Mouse (Mus musculus) heart, embryonic 10.5 days (tissue): Measurements from ENCODE around the gene Nub1. TPM values are rescaled to one million over a fixed set of nuclear protein-coding genes. Genes with fewer than 3 reads are reported as not detected.

ENCODE experiments used
- DNase-seq: peaks from one replicate; pipeline ENCODE4 v3.0.0-alpha.2; 2017; ENCODE audit warnings: low spot score
- H3K27ac ChIP-seq: fragments of 300-500 bp; sonication (generic); 2 replicates; pipeline ENCODE4 v1.5.1; 2016; ENCODE audit warnings: mild to moderate bottlenecking
- H3K27me3 ChIP-seq: fragments of 300-500 bp; sonication (generic); 2 replicates; pipeline ENCODE4 v1.6.1; 2016; ENCODE audit warnings: mild to moderate bottlenecking; ENCODE audit not compliant: poor library complexity, insufficient read depth, severe bottlenecking
- H3K36me3 ChIP-seq: fragments of 300-500 bp; sonication (generic); 2 replicates; pipeline ENCODE4 v1.6.1; 2016; ENCODE audit warnings: mild to moderate bottlenecking, moderate library complexity
- H3K4me1 ChIP-seq: fragments of 300-500 bp; sonication (generic); 2 replicates; pipeline ENCODE4 v1.6.1; 2016; ENCODE audit warnings: mild to moderate bottlenecking
- H3K4me3 ChIP-seq: fragments of 300-500 bp; sonication (generic); 2 replicates; pipeline ENCODE4 v1.5.1; 2016; ENCODE audit warnings: mild to moderate bottlenecking, moderate library complexity
- H3K9me3 ChIP-seq: fragments of 300-500 bp; sonication (generic); 2 replicates; pipeline ENCODE4 v1.6.1; 2016; ENCODE audit warnings: mild to moderate bottlenecking, moderate library complexity
- WGBS: fragments of 180-500 bp; shearing (Covaris S2); methylation state at CpG from one replicate; pipeline ENCODE4 v1.1.7; 2016; 5-methylcytosine and 5-hydroxymethylcytosine counted together
- polyA plus RNA-seq: library from polyadenylated mRNA; unstranded; fragments of >200 nt; fragmentation: Nextera tagmentation; extraction: Ambion mirVana; gene quantifications from 2 replicates; pipeline ENCODE4 v1.2.1, GENCODE M21; 2016

Gene Nub1
- polyA plus RNA-seq = 27.1 and 27.4 TPM in 2 replicates

DNA sequence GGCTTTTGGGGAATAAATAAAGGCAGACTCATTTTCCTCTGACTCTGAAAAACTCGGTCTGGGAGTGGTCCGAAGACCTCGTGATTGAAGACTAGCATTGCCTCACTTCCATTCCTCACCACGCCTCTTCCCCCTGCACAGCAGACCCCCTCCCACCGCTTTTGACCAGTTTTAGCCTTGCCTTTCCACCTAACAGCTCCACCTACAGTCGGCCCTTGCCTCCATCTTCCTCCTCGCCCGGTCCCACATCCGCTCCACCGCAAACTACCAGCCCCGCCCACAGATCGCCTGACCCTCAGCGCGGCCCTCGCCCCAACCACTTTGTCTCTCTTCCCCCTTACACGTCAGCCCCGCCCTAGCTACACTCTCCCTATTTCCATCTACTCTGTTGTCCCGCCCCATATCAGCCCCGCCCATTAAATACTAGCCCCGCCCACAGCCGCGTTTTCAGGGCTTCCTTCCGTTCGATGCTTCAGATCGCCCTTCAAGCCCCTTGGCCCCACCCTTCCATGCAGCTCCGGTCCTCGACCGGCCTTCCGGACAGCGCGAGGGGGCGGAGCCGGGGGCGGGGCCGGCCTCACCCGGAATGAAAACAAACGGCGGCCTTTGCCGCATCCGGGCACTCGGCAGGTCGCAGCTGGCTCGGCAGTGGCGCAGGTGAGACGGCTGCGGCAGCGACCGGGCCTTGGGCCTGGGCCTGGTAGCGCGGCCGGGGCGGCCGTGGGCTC, at the start of gene Nub1:
Gene Nub1 (plus strand): TSS at position 167 of the 728 bp plus-strand sequence.
- Histone ChIP-seq H3K9me3 (no peaks in the 10 kb centered on the region), H3K27ac (peak within 1 kb of the TSS; percentile 93), H3K4me3 (peak within 1 kb of the TSS; percentile 85), H3K36me3 (peaks cover 12% of the 10 kb centered on the region), H3K4me1 (peaks cover 11% of the 10 kb centered on the region; the same call in 1 of the 2 replicates), H3K27me3 (no peaks in the 10 kb centered on the region)
- WGBS = under 1% methylated on average over 53 of the region's 53 CpGs
- DNase-seq = peak; percentile 100

DNA sequence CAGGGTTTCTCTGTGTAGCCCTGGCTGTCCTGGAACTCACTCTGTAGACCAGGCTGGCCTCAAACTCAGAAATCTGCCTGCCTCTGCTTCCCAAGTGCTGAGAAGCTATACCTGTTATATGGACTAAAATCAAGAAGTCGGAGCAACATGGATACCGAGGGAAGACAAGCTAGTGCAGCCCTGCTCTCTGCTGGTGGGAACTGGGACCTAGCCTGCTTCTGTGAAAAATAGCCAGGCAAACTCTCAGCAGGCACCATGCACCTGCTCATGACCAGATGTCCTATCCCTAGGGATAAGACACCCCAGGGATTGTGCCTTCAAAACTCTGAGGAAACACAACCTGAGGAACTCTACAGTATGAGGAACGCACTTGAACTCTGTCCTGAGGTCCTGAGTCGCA, 48.3 kb upstream of the Nub1 start:
- H3K4me1 ChIP-seq = peaks cover 6% of the 10 kb centered on the region
- no peak overlapping the region for H3K4me3 ChIP-seq
- 78% methylated on average over 4 of the region's 4 CpGs for WGBS

DNA sequence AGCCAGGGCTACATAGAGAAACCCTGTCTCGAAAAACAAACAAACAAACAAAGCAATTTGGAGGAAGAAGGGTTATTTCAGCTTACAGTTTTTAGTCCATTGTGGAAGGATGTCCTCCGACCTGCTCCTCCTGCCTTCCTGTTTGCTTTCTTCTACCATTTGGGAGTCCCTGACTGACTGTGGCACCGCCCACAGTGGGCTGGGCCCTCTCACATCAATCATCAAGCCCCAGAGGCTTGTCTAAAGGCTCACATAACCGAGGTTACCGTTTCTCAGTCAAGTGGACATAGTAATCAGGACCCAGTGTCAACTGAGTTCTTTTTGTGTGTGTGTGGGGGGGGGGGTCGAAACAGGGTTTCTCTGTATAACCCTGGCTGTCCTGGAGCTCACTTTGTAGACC, 47.2 kb upstream of the Nub1 start:
- DNase-seq = no peak
- Histone ChIP-seq H3K27ac (no peak overlapping the region), H3K4me1 (peaks cover 6% of the 10 kb centered on the region), H3K27me3 (no peaks in the 10 kb centered on the region), H3K36me3 (no peaks in the 10 kb centered on the region), H3K9me3 (no peaks in the 10 kb centered on the region), H3K4me3 (no peak overlapping the region)
- WGBS = 57% methylated on average over 6 of the region's 6 CpGs

More for the DNA sequence above, 48.3 kb upstream of the Nub1 start:
- no peaks in the 10 kb centered on the region for H3K36me3 ChIP-seq
- DNase-seq = no peak
- no peaks in the 10 kb centered on the region for H3K9me3 ChIP-seq
- H3K27ac ChIP-seq = no peak overlapping the region
- no peaks in the 10 kb centered on the region for H3K27me3 ChIP-seq

DNA sequence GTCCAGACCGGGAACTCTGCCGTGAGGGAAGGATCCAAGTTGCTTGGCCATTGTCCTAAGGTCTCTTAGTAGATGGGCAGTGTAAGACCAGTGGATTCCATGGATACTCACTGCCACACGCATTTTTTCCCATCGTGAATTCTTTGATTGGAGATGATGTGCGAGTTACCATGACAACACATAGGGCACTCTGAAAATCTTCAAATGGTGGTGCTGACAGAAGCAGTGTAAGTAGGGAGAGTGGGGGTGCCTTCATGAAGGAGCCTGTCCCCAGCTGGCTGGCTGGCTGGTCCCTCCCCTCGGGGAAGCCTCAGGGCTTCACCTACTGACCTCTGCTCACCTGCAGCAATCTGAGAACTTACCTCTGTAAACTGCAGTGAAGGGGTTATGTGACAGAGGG, 46.3 kb upstream of the Nub1 start:
- 72% methylated on average over 6 of the region's 6 CpGs for WGBS
- Histone ChIP-seq H3K4me3 (no peak overlapping the region), H3K27ac (no peak overlapping the region), H3K4me1 (peaks cover 6% of the 10 kb centered on the region), H3K27me3 (no peaks in the 10 kb centered on the region), H3K36me3 (no peaks in the 10 kb centered on the region), H3K9me3 (no peaks in the 10 kb centered on the region)
- no peak for DNase-seq

DNA sequence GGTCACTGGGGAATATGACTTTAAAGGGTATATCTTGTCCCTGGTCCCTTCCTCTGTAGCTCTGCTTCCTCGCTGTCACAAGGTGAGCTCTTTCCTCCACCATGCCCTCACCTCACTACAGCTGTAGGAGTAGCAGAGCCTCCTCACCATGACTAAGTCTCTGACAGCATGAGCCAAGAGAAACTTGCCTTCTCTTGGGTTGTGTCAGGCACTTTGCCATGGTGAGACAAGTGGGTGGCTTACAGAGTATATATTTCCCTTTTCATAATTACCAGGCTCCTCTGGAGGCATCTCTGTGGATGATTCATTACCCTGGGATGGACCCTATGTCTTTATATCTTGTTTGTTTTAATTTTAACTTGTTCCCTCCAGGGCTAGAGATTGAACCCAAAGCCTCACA, 39.9 kb upstream of the Nub1 start:
- Histone ChIP-seq H3K4me3 (no peak overlapping the region), H3K36me3 (no peaks in the 10 kb centered on the region), H3K4me1 (no peaks in the 10 kb centered on the region), H3K27me3 (no peaks in the 10 kb centered on the region), H3K27ac (no peak overlapping the region), H3K9me3 (no peaks in the 10 kb centered on the region)
- no peak for DNase-seq
- 68% methylated on average over 1 of the region's 1 CpGs for WGBS

DNA sequence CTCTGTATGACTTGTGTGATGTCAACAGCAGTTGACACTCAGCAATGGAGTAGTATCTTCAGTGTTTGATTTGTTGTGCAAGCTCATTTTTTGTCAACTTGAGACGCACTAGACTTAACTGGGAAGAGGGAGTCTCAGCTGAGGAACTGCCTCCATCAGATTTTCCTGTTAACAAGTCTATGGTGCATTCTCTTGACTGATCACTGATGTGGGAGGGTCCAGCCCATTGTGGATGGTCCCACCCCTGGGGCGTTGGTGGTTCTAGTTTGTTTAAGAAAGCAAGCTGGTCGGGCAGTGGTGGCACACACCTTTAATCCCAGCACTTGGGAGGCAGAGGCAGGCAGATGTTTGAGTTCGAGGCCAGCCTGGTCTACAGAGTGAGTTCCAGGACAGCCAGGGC, 36.1 kb upstream of the Nub1 start:
- Histone ChIP-seq H3K4me3 (no peak overlapping the region), H3K9me3 (no peaks in the 10 kb centered on the region), H3K36me3 (no peaks in the 10 kb centered on the region), H3K27ac (no peak overlapping the region), H3K4me1 (no peaks in the 10 kb centered on the region), H3K27me3 (peaks cover 8% of the 10 kb centered on the region)
- no peak for DNase-seq
- WGBS = 67% methylated on average over 4 of the region's 4 CpGs

DNA sequence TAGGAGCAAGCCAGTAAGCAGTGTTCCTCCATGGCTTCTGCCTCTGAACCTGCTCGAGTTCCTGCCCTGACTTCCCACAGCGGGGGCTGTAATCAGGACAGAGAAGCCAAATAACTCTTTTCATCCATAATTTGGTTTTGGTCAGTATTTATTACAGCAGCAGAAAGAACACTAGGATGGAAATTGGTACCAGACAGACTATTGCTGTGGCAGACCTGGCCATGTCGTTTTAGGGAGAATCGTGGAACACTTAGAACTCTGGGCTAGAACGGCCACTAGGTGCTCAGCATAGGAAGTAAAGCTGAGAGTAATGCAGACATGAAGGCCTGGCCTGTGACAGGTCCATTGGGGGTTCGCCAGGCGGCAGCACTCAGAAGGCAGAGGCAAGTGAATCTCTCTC, 35.6 kb upstream of the Nub1 start:
- Histone ChIP-seq H3K27ac (no peak overlapping the region), H3K27me3 (peaks cover 8% of the 10 kb centered on the region), H3K9me3 (no peaks in the 10 kb centered on the region), H3K36me3 (no peaks in the 10 kb centered on the region), H3K4me1 (peaks cover under 1% of the 10 kb centered on the region; the same call in 1 of the 2 replicates), H3K4me3 (no peak overlapping the region)
- no peak for DNase-seq
- WGBS = 72% methylated on average over 7 of the region's 7 CpGs

DNA sequence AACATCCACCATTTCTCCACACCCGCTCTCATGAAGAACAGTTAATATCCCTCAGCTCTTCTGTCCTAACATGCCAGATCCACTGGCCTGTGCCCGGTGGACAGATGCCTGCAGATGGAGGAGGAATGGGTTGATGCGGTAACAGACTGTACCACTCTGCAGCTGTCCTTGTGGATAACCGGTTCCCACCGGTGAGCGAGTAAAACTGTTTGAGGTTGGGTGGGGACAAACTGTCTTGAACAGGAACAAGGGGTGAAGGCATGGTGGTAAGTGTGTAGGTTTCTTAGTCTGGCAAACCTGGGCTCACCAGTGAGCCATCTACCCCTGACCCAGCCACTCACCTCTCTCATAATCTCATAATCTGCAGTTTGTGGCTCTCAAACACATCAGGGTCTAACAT, 34.0 kb upstream of the Nub1 start:
- Histone ChIP-seq H3K4me3 (no peak overlapping the region), H3K27me3 (peaks cover 8% of the 10 kb centered on the region), H3K36me3 (no peaks in the 10 kb centered on the region), H3K27ac (no peak overlapping the region), H3K4me1 (peaks cover 16% of the 10 kb centered on the region), H3K9me3 (no peaks in the 10 kb centered on the region)
- 81% methylated on average over 6 of the region's 6 CpGs for WGBS
- no peak for DNase-seq

DNA sequence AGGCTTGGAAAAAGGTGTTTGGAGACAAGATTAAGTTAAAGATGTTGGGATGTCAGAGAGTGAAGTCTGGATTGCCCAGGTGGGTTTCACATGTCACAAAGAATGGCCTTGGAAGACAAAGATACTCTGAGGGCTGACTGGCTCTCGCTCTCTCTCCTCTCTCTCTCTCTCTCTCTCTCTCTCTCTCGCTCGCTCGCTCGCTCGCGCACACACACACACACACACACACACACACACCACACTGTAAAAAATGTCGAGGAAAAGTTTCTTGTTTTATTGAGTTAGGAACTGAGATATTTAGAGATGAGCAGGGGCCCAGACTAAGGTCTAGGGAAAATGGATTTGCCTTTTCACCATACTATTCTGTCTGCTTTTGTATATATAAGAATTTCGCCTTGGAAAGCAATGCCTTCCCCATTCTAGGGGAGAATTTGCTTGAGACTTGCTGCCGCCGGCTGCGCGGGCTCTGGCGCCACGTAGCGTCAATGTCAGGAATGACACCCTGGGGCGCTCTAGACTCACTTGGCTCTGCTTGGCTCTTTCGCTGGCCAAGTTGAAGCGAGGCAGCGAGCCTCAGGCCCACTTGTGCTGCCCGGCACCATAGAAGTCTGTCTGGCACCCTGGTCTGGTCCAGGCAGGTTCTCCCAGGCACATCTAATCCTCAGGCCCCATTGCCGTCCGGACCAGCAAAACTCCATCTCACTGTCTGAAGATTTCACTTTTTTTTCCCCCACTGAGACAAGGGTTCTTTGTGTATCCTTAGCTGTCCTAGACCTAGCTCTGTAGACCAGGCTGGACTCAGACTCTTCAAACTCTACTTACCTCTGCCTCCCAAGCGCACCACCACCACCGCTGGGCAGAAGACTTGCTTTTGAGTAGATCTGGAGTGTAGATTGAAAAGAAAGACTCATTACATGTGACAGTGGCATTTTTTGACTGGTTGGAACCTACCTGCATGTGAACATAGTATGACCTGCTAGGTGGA, 33.3 kb upstream of the Nub1 start:
- peak; percentile 80 for DNase-seq
- WGBS = 32% methylated on average over 25 of the region's 25 CpGs
- Histone ChIP-seq H3K9me3 (no peaks in the 10 kb centered on the region), H3K4me1 (peaks cover 17% of the 10 kb centered on the region), H3K27ac (no peak overlapping the region), H3K4me3 (no peak overlapping the region), H3K36me3 (no peaks in the 10 kb centered on the region), H3K27me3 (peaks cover 8% of the 10 kb centered on the region)

DNA sequence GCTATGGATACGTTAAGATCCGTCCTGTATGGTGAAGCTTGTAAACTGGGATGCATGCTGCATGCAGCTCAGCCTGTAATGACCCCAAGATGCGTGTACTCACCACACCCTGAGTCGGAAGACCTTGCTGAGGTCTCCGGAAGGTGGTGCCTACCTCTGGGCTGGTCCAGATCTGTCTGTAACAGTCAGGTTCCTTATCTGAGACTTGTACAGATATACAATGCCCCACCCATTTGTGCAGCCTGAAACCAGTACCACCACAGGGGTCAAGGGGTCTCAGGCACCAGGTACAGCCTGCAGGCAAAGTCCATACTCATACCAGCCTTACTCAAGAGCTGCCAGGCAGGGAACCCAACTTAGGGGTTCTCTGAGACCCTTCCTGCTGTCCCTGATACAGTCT, 32.6 kb upstream of the Nub1 start:
- Histone ChIP-seq H3K4me1 (peaks cover 17% of the 10 kb centered on the region), H3K36me3 (no peaks in the 10 kb centered on the region), H3K4me3 (no peak overlapping the region), H3K27ac (no peak overlapping the region), H3K27me3 (peaks cover 8% of the 10 kb centered on the region), H3K9me3 (no peaks in the 10 kb centered on the region)
- 86% methylated on average over 5 of the region's 5 CpGs for WGBS
- DNase-seq = no peak

DNA sequence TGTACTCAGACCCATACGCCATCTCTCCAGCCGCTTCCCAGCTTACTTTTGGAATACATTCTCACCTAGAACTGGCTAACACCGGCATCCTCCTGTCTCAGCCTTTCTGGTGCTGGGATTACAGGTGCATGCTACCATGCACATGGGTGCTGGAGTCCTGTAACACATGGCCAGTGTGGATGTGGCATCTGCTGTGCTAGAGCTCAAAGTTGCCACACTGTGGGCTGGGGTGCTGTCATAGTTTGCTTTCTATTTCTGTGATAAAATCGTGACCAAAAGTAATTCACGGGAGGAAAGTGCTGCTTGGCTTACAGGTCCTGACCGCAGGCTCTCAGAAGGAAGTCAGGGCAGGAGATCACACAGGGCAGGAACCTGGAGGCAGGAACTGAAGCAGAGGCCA, 30.8 kb upstream of the Nub1 start:
- Histone ChIP-seq H3K27me3 (peaks cover 8% of the 10 kb centered on the region), H3K27ac (no peak overlapping the region), H3K9me3 (no peaks in the 10 kb centered on the region), H3K36me3 (no peaks in the 10 kb centered on the region), H3K4me3 (no peak overlapping the region), H3K4me1 (peaks cover 17% of the 10 kb centered on the region)
- no peak for DNase-seq
- WGBS = 81% methylated on average over 6 of the region's 6 CpGs

DNA sequence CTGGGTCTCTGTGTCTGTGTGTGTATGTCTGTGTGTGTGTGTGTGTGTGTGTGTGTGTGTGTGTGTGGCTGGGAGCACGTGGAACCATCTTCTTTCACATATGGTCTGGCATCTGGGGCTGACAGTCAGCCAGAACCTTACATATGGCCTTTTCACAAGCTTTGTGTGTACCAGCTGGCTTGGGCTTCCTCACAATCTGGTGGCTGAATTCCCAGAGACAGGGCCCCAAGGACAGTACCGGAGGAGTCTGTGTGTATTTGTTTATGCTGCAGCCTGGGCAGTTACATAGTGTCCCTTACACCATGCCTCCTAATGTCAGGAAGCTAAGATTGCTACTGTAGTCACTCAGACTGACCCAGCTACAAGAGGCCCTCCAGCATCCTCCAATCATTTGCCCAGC, 28.2 kb upstream of the Nub1 start:
- Histone ChIP-seq H3K27me3 (peaks cover 8% of the 10 kb centered on the region), H3K36me3 (no peaks in the 10 kb centered on the region), H3K4me3 (no peak overlapping the region), H3K9me3 (no peaks in the 10 kb centered on the region), H3K4me1 (peaks cover 17% of the 10 kb centered on the region), H3K27ac (no peak overlapping the region)
- no peak for DNase-seq
- 64% methylated on average over 2 of the region's 2 CpGs for WGBS
